Mouse (Mus musculus) kidney, adult 18-20 months (tissue): ENCODE measurements around the gene Ces2c.
"Not testable (repeated sequence)": the region's sequence is repeated elsewhere in the genome, so short reads cannot be mapped to it uniquely, and the experiment has no call there.

ENCODE experiments used
- DNase-seq: peaks from one replicate; pipeline ENCODE4 v3.0.0; 2021

Gene Ces2c

GRCm38 (mm10) chr8:104846831-104847230 lies at the start of gene Ces2c:
Gene Ces2c, plus strand, starts transcription at chr8:104847068.
- DNase-seq = peak; percentile 41

GRCm38 (mm10) chr8:104799385-104799784 lies 47.5 kb upstream of the Ces2c start:
- DNase-seq = no peak

GRCm38 (mm10) chr8:104806127-104806526 lies 40.7 kb upstream of the Ces2c start:
- DNase-seq = no peak

GRCm38 (mm10) chr8:104808542-104809413 lies 38.1 kb upstream of the Ces2c start:
- no peak for DNase-seq

GRCm38 (mm10) chr8:104809436-104809835 lies 37.4 kb upstream of the Ces2c start:
- DNase-seq = no peak

- DNase-seq = no peak
Observed at GRCm38 (mm10) chr8:104826912-104827311, 20.0 kb upstream of the Ces2c start.

GRCm38 (mm10) chr8:104828221-104828620 lies 18.6 kb upstream of the Ces2c start:
- DNase-seq = no peak

- DNase-seq = peak; percentile 43
Observed at GRCm38 (mm10) chr8:104831440-104831839, 15.4 kb upstream of the Ces2c start, which contains the start of gene Ces2b. Gene Ces2b, plus strand, starts transcription at chr8:104831572.

- no peak for DNase-seq
Observed at GRCm38 (mm10) chr8:104841360-104842078, 5.3 kb upstream of the Ces2c start.

- no peak for DNase-seq
Observed at GRCm38 (mm10) chr8:104847741-104848462, 1.0 kb downstream of the Ces2c start.

- DNase-seq = not testable (repeated sequence)
Observed at GRCm38 (mm10) chr8:104866844-104867531, 20.1 kb downstream of the Ces2c start.

GRCm38 (mm10) chr8:104868876-104869275 lies 22.0 kb downstream of the Ces2c start:
- DNase-seq = not testable (repeated sequence)

- DNase-seq = not testable (repeated sequence)
Observed at GRCm38 (mm10) chr8:104886223-104886926, 39.5 kb downstream of the Ces2c start.

- no peak for DNase-seq
Observed at GRCm38 (mm10) chr8:104901746-104902145, 54.9 kb downstream of the Ces2c start.
